Mouse (Mus musculus) heart, embryonic 10.5 days (tissue): ENCODE data around the gene Olfr697. TPM values are rescaled to one million over a fixed set of nuclear protein-coding genes. Genes with fewer than 3 reads are reported as not detected.

Experiments used
- DNase-seq: peaks from one replicate; pipeline ENCODE4 v3.0.0-alpha.2; 2017; ENCODE audit warnings: low spot score
- H3K27ac ChIP-seq: fragments of 300-500 bp; sonication (generic); 2 replicates; pipeline ENCODE4 v1.5.1; 2016; ENCODE audit warnings: mild to moderate bottlenecking
- H3K27me3 ChIP-seq: fragments of 300-500 bp; sonication (generic); 2 replicates; pipeline ENCODE4 v1.6.1; 2016; ENCODE audit warnings: mild to moderate bottlenecking; ENCODE audit not compliant: poor library complexity, insufficient read depth, severe bottlenecking
- H3K36me3 ChIP-seq: fragments of 300-500 bp; sonication (generic); 2 replicates; pipeline ENCODE4 v1.6.1; 2016; ENCODE audit warnings: mild to moderate bottlenecking, moderate library complexity
- H3K4me1 ChIP-seq: fragments of 300-500 bp; sonication (generic); 2 replicates; pipeline ENCODE4 v1.6.1; 2016; ENCODE audit warnings: mild to moderate bottlenecking
- H3K4me3 ChIP-seq: fragments of 300-500 bp; sonication (generic); 2 replicates; pipeline ENCODE4 v1.5.1; 2016; ENCODE audit warnings: mild to moderate bottlenecking, moderate library complexity
- H3K9me3 ChIP-seq: fragments of 300-500 bp; sonication (generic); 2 replicates; pipeline ENCODE4 v1.6.1; 2016; ENCODE audit warnings: mild to moderate bottlenecking, moderate library complexity
- WGBS: fragments of 180-500 bp; shearing (Covaris S2); methylation state at CpG from one replicate; pipeline ENCODE4 v1.1.7; 2016; 5-methylcytosine and 5-hydroxymethylcytosine counted together
- polyA plus RNA-seq: library from polyadenylated mRNA; unstranded; fragments of >200 nt; fragmentation: Nextera tagmentation; extraction: Ambion mirVana; gene quantifications from 2 replicates; pipeline ENCODE4 v1.2.1, GENCODE M21; 2016

The Olfr697 gene
- polyA plus RNA-seq, 1 experiment from 2014 or later: not detected

- no peak for DNase-seq
- 95% methylated on average over 1 of the region's 1 CpGs for WGBS
These were observed 50.5 kb downstream of the Olfr697 start, which contains the start of gene Olfr694 for GRCm38 (mm10) chr7:106691714-106692113. Olfr694 (minus strand) TSS chr7:106691814.

More at GRCm38 (mm10) chr7:106691714-106692113, 50.5 kb downstream of the Olfr697 start, which contains the start of gene Olfr694:
- H3K27ac ChIP-seq: no peak within 1 kb of the TSS
- no peaks in the 10 kb centered on the region for H3K27me3 ChIP-seq
- H3K4me1 ChIP-seq: no peaks in the 10 kb centered on the region
- H3K36me3 ChIP-seq: no peaks in the 10 kb centered on the region
- H3K4me3 ChIP-seq: no peak within 1 kb of the TSS
- H3K9me3 ChIP-seq: no peaks in the 10 kb centered on the region

Other genes with a start within 250 kb of the Olfr697 start
- gene Olfr693, start 61.9 kb downstream of the Olfr697 start, polyA plus RNA-seq: not detected in 2 replicates
- not detected in 2 replicates for gene Olfr694, start 50.6 kb downstream of the Olfr697 start, polyA plus RNA-seq
- gene Olfr695, start 26.0 kb downstream of the Olfr697 start, polyA plus RNA-seq: not detected in 2 replicates
- not detected in 2 replicates for gene Olfr698, start 13.0 kb upstream of the Olfr697 start, polyA plus RNA-seq
- gene Olfr699, start 50.8 kb upstream of the Olfr697 start, polyA plus RNA-seq: not detected in 2 replicates
- not detected in 2 replicates for gene Olfr700, start 66.4 kb upstream of the Olfr697 start, polyA plus RNA-seq
- not detected in 2 replicates for gene Olfr701, start 71.7 kb upstream of the Olfr697 start, polyA plus RNA-seq
- not detected in 2 replicates for gene Olfr702, start 91.5 kb upstream of the Olfr697 start, polyA plus RNA-seq
- not detected in 2 replicates for gene Olfr703, start 100.9 kb upstream of the Olfr697 start, polyA plus RNA-seq
- gene Olfr704, start 120.7 kb upstream of the Olfr697 start, polyA plus RNA-seq: not detected in 2 replicates
- not detected in 2 replicates for gene Olfr705, start 134.4 kb upstream of the Olfr697 start, polyA plus RNA-seq
- not detected in 2 replicates for gene Olfr706, start 145.7 kb upstream of the Olfr697 start, polyA plus RNA-seq
- gene Olfr707, start 158.8 kb upstream of the Olfr697 start, polyA plus RNA-seq: not detected in 2 replicates
- not detected in 2 replicates for gene Olfr1532-ps1, start 165.6 kb upstream of the Olfr697 start, polyA plus RNA-seq
- not detected in 2 replicates for gene Olfr709-ps1, start 189.8 kb upstream of the Olfr697 start, polyA plus RNA-seq
- not detected in 2 replicates for gene Olfr710, start 205.9 kb upstream of the Olfr697 start, polyA plus RNA-seq
- gene Olfr6, start 221.5 kb upstream of the Olfr697 start, polyA plus RNA-seq: not detected in 2 replicates
- not detected in 2 replicates for gene Olfr711, start 233.0 kb upstream of the Olfr697 start, polyA plus RNA-seq